Comparison of ENCODE assay signal across 18 mouse cellular contexts in genomic region chr4:129918901-129919300, GRCm38 (mm10). TPM values are rescaled to one million over a fixed set of nuclear protein-coding genes. Genes with fewer than 3 reads are reported as not detected.
A peak's percentile ranks its signal among the peaks of the same experiment; 100 is the strongest.
DNase-seq lines count a peak whose midpoint lies in the region.
"Had no signal": no experiment of that assay in that cellular context is flagged by ENCODE, and none has a peak within 500 bp of the region (broad histone marks: within the 10 kb centered on the region; RNA-seq: fewer than 3 reads in every experiment).

No protein-coding gene starts in this region.

- peak; percentile 70 to 82 for DNase-seq in adrenal gland, adult (ENCODE audit: inconsistent age in 2 of 2, low spot score in 1 of 2)
- DNase-seq in adrenal gland, adult 18-20 months (ENCODE audit: low spot score in 2 of 2), result no peak
- peak; percentile 49 for DNase-seq in adrenal gland, postnatal 25 days
- DNase-seq in adrenal gland, postnatal 4 days (ENCODE audit: low spot score in 2 of 2), result no peak
- DNase-seq in ovary, adult 18-20 months (ENCODE audit: low spot score), result peak; percentile 69
- no peak for DNase-seq in ovary, postnatal 14 days (ENCODE audit: low spot score)
- DNase-seq: B cell, adult 2 months; cerebellum, adult 18-20 months; cerebellum, adult 9-10 months; cerebellum, postnatal 14 days; gastrocnemius, postnatal 10 days; gastrocnemius, postnatal 36 days; heart, adult 2 months; heart, postnatal 36 days; kidney, adult 11 months had no signal

RNA-seq across cellular contexts. Expression of gene Spocd1, which starts 10.1 kb away (rescaled TPM):
- total RNA-seq in adrenal gland, adult 18-20 months (2021), result under 1 TPM; 0.51 to 0.53 TPM
- total RNA-seq in adrenal gland, postnatal 25 days (2021), result 0.86 and 3.4 TPM in 2 replicates
- under 1 TPM; 0.62 to 0.64 TPM for total RNA-seq in adrenal gland, postnatal 4 days (2021)
- total RNA-seq: G1E; gastrocnemius, adult 18-20 months; gastrocnemius, postnatal 10 days; gastrocnemius, postnatal 36 days; granulocyte monocyte progenitor cell, adult 5-6 weeks; heart, postnatal 36 days had no signal

Comparison
In these comparisons a context has a peak if more than half of its experiments do, and no peak if none do; other contexts are left out.
1. DNase-seq: peak in adrenal gland, adult (2 of 2), adrenal gland, postnatal 25 days (single experiment) and ovary, adult 18-20 months (single experiment); none in adrenal gland, adult 18-20 months (0 of 2), adrenal gland, postnatal 4 days (0 of 2) and ovary, postnatal 14 days (single experiment).